Mouse (Mus musculus) ES-Bruce4 (cell line): Measurements from ENCODE around the gene Rwdd4a. TPM values are rescaled to one million over a fixed set of nuclear protein-coding genes. Genes with fewer than 3 reads are reported as not detected.

Source experiments
- H3K27ac ChIP-seq: 2 replicates; pipeline ENCODE4 v1.5.1; 2012; ENCODE audit warnings: low read length, inconsistent platforms; ENCODE audit not compliant: insufficient read depth
- H3K27me3 ChIP-seq: 2 replicates; pipeline ENCODE4 v1.6.1; 2012; ENCODE audit warnings: mild to moderate bottlenecking, low read length, inconsistent platforms; ENCODE audit not compliant: control insufficient read depth, poor library complexity, insufficient read depth, severe bottlenecking
- H3K36me3 ChIP-seq: 2 replicates; pipeline ENCODE4 v1.6.1; 2012; ENCODE audit warnings: inconsistent platforms, mild to moderate bottlenecking, low read length, moderate library complexity; ENCODE audit not compliant: control insufficient read depth, poor library complexity, insufficient read depth, severe bottlenecking
- H3K4me1 ChIP-seq: one replicate; pipeline ENCODE4 v1.8.1; 2011; ENCODE audit warnings: low read length; ENCODE audit not compliant: control insufficient read depth, insufficient read depth
- H3K4me3 ChIP-seq: 2 replicates; pipeline ENCODE4 v1.5.1; 2011; ENCODE audit warnings: low read depth, mild to moderate bottlenecking, low read length
- H3K9ac ChIP-seq: 2 replicates; pipeline ENCODE4 v1.6.1; 2012; ENCODE audit warnings: low read depth, mild to moderate bottlenecking, inconsistent platforms; ENCODE audit not compliant: poor library complexity, severe bottlenecking
- H3K9me3 ChIP-seq: replicated peaks from 2 replicates; pipeline ENCODE4 v1.6.1; 2012; ENCODE audit warnings: mild to moderate bottlenecking, low read length, inconsistent platforms; ENCODE audit not compliant: control insufficient read depth, poor library complexity, insufficient read depth, severe bottlenecking
- CTCF ChIP-seq: IDR thresholded peaks from one replicate; pipeline ENCODE4 v1.8.1; 2011; ENCODE audit warnings: low read depth, low read length
- EP300 ChIP-seq: IDR thresholded peaks from 2 replicates; pipeline ENCODE4 v1.6.1; 2011; ENCODE audit warnings: low read depth, low read length; ENCODE audit not compliant: insufficient read depth
- POLR2A ChIP-seq: IDR thresholded peaks from one replicate; pipeline ENCODE4 v1.8.1; 2011; ENCODE audit warnings: low read length; ENCODE audit not compliant: insufficient read depth
- polyA plus RNA-seq: library from polyadenylated mRNA; stranded (reverse); fragments of >200 nt; gene quantifications from 2 replicates; pipeline ENCODE4 v1.2.4, GENCODE M21; 2011; ENCODE audit warnings: low read depth; ENCODE audit not compliant: missing spikeins, insufficient read depth, insufficient read length

Rwdd4a gene
- polyA plus RNA-seq = 33.9 and 34.5 TPM in 2 replicates

DNA sequence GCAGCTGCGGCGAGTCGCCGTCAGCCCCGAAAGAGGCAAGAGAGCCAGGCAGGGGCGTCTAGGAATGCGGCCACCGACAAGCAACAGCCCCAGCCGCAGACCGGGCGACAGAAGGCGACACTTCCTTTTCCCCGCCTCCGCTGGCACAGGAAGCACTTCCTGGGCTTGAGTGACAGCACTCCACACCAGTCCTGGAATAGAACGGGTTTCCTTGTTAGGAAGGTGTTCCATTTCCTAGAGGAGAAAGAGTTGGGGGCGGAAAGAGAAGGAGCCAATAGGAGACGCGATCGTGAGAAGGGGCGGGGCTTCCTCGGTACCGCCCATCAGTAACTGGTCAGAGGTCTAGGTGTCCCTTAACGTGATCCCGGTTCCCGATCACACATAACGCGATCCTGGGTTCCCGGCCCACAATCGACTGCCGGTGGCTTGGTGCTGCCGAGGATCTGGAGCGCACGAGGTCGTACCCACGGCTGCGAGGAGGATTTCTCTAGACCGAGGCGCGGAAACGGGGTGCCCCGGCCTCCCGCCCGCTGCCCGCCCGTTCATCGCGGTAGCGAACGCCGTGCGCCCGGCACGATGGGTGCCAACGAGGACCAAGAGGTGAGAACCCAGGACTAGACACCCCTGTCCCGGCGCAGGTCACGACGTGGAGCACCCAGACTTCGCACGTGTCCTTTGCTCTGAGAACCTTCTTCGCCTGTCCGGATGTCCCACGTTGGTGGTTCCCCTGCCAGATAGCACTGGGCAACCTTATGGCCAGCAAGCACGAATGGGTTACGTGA, at the start of gene Rwdd4a, which contains the start of gene Trappc11:
TSS of gene Rwdd4a (plus strand) at position 321 of the 782 bp plus-strand sequence.
TSS of gene Trappc11 (minus strand) at position 127 of the 782 bp plus-strand sequence.
- no peaks in the 10 kb centered on the region for H3K27me3 ChIP-seq
- no peak within 1 kb of the TSS for H3K27ac ChIP-seq
- TF ChIP-seq EP300 = no peak
- H3K4me1 ChIP-seq = no peaks in the 10 kb centered on the region
- peak within 1 kb of the TSS; percentile 95 for H3K4me3 ChIP-seq
- peak within 1 kb of the TSS; percentile 90 for H3K9ac ChIP-seq
- H3K36me3 ChIP-seq = peaks cover 16% of the 10 kb centered on the region
- H3K9me3 ChIP-seq = no peaks in the 10 kb centered on the region

DNA sequence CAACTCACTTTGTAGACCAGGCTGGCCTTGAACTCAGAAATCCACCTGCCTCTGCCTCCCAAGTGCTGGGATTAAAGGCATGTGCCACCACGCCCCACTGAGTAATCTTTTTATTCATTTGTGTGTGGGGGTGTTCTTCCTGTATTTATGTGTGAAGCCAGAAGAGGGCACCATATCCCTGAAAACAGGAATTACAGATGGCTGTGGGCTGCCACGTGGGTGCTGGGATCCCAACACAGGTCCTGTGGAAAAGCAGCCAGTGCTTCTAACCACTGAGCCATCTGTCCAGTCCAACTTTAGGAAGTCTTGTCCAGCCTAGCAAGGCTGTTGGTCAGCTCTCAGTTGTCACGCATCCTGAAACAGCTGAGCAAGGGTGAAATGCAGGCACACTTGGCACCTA, 46.2 kb upstream of the Rwdd4a start:
- Histone ChIP-seq H3K4me3 (no peak overlapping the region), H3K9me3 (no peaks in the 10 kb centered on the region), H3K36me3 (no peaks in the 10 kb centered on the region; the same call in none of the 2 replicates), H3K9ac (no peak overlapping the region), H3K27ac (no peak overlapping the region), H3K27me3 (no peaks in the 10 kb centered on the region), H3K4me1 (peaks cover 2% of the 10 kb centered on the region)
- TF ChIP-seq POLR2A (no peak), EP300 (no peak), CTCF (peak; percentile 4)

GRCm38 (mm10) chr8:47493106-47493505, 40.4 kb upstream of the Rwdd4a start:
- TF ChIP-seq POLR2A (no peak), EP300 (no peak), CTCF (no peak)
- H3K4me3 ChIP-seq = no peak overlapping the region
- peaks cover 2% of the 10 kb centered on the region for H3K4me1 ChIP-seq
- no peaks in the 10 kb centered on the region for H3K9me3 ChIP-seq
- no peaks in the 10 kb centered on the region for H3K27me3 ChIP-seq
- H3K27ac ChIP-seq = no peak overlapping the region
- H3K36me3 ChIP-seq = peaks cover 16% of the 10 kb centered on the region
- no peak overlapping the region for H3K9ac ChIP-seq

DNA sequence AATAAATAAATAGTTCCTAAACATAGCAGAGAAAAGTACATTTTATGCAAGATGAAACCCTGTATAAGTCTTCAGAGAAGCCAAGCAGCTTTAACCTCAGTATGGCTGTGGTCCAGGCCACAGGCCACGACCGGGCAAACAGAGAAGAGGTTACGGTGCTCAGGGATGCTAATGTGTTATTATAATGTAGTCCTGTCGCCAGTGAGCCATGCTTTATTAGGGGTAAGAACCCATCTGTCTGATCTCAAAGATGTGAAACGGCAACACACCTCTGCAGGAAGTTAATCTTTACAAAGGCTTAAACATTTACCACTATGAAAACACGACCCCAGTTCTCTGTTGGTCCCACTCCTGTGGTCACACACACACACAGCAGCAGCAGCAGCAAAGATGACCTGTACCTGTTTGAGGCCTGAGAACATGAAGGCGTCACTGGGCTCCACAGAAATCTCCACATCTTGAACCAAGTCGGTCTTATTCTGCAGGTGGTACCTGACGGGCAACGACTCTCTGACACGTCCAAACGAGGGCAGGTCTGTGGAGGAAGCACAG, 38.8 kb upstream of the Rwdd4a start:
- Histone ChIP-seq H3K9ac (no peak overlapping the region), H3K27ac (no peak overlapping the region), H3K36me3 (peaks cover 19% of the 10 kb centered on the region), H3K4me3 (no peak overlapping the region), H3K9me3 (no peaks in the 10 kb centered on the region), H3K4me1 (peaks cover 2% of the 10 kb centered on the region), H3K27me3 (no peaks in the 10 kb centered on the region)
- no peak for TF ChIP-seq POLR2A
- no peak for TF ChIP-seq EP300
- no peak for TF ChIP-seq CTCF

DNA sequence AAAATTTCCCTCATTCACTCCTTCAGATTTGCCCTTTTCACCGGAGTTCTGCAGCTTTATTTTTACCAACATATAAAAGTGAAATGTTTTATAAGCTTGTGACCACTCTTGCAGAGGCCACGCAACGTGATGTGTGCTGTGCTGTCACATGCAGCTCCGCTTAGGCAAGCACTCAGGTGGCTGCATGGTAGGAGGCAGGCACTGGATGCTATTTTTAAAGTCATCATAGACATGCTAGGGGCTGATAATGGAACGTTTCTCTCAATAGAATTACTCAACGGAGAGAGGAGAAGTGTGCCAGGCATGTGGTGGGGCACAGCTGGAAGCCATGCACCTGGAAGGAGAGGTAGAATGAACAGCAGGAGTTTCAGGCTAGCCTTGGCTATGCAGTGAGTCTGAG, 38.0 kb upstream of the Rwdd4a start:
- Histone ChIP-seq H3K9ac (no peak overlapping the region), H3K27me3 (no peaks in the 10 kb centered on the region), H3K4me3 (no peak overlapping the region), H3K9me3 (no peaks in the 10 kb centered on the region), H3K36me3 (peaks cover 19% of the 10 kb centered on the region), H3K4me1 (no peaks in the 10 kb centered on the region), H3K27ac (no peak overlapping the region)
- no peak for TF ChIP-seq CTCF
- TF ChIP-seq POLR2A = no peak
- TF ChIP-seq EP300 = no peak

DNA sequence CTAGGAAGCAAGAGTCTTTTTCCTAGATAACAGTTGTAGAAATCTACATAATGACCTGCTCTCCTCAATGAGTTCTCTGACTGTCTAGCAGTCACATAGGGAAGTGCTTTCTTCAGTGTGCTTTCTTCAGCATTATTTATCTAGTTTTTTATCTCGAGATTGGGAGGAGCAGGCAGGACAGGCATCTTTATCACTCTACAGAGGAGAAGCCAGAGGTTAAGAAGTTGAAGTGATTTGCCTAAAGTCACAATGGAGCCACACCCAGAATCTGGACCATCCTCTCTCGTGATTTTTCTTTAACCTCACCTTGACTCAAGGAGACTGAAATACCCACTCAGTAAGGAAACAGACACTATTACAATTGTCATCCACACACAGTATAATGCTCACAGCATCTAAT, 31.5 kb upstream of the Rwdd4a start:
- no peak overlapping the region for H3K9ac ChIP-seq
- H3K27me3 ChIP-seq = no peaks in the 10 kb centered on the region
- no peaks in the 10 kb centered on the region for H3K4me1 ChIP-seq
- H3K4me3 ChIP-seq = no peak overlapping the region
- TF ChIP-seq POLR2A (no peak), EP300 (no peak), CTCF (no peak)
- peaks cover 19% of the 10 kb centered on the region; the same call in 1 of the 2 replicates for H3K36me3 ChIP-seq
- no peaks in the 10 kb centered on the region for H3K9me3 ChIP-seq
- H3K27ac ChIP-seq = no peak overlapping the region
